Mouse (Mus musculus): ENCODE measurements around the gene Galntl6.

DNA sequence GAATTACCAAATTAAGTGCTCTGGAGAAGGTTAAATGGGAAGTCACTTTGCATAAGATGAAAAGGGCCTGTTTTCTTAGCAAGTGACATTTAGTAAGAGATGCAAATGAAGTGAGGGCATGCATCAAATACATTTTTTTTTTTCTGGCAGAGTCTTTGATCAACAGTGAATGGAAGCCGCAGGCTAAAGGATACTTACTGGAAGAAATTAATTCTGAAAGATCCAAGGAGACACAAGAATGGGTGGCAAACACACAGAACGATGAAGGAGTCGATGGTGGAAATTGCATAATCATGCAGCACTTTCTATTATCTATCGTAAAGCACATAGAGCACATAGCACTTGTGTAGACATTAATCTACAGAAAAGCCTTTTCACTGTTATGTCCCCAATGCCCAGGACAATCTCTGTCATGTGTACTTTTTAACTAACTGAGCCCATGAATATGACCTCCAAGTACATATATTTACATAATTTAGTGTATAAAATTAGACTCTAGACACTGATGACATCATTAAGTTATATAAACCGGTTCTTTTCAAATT lies 44.8 kb upstream of the Galntl6 start:
- TF ChIP-seq EP300 (IDR thresholded peaks at IDR 0.05; ENCODE audit: low read length) (no peak), POLR2A (IDR thresholded peaks at IDR 0.05; ENCODE audit: low read depth, low read length) (no peak)

All from CH12.LX (cell line).